Mouse (Mus musculus) ES-E14 (cell line): ENCODE measurements around the gene Krtap12-1.

Experiments used
- HCFC1 ChIP-seq: IDR thresholded peaks from 2 replicates; pipeline ENCODE4 v1.6.1; 2012; ENCODE audit warnings: low read length, inconsistent platforms, borderline replicate concordance; ENCODE audit not compliant: insufficient read depth
- MAFK ChIP-seq: IDR thresholded peaks from 2 replicates; pipeline ENCODE4 v1.6.1; 2014; ENCODE audit warnings: mild to moderate bottlenecking, low read depth, low read length, inconsistent platforms; ENCODE audit not compliant: insufficient read depth
- ZNF384 ChIP-seq: IDR thresholded peaks from 2 replicates; pipeline ENCODE4 v1.6.1; 2012; ENCODE audit warnings: low read depth, low read length, inconsistent platforms

DNA sequence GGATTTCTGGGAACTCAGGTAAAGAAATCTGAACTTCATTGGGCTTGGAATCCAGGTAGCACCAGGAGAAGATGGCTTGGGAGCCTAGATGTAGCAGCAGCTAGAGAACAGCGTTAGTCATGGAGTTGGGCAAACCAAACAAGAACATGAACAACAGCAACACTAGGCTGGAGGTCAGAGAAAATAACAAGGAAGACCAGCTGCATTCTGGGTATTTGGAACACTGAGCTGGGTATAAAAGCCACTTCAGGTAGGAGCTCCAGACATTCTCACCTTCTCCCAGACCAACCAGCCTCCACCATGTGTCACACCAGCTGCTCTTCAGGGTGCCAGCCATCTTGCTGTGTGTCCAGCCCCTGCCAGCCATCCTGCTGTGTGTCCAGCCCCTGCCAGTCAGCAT is 14.1 kb upstream of the Krtap12-1 start, which contains the start of gene Gm10272:
- TF ChIP-seq ZNF384: no peak
- no peak for TF ChIP-seq MAFK
- no peak for TF ChIP-seq HCFC1
